Comparison of ENCODE assay signal across 8 mouse cellular contexts in the genomic region with DNA sequence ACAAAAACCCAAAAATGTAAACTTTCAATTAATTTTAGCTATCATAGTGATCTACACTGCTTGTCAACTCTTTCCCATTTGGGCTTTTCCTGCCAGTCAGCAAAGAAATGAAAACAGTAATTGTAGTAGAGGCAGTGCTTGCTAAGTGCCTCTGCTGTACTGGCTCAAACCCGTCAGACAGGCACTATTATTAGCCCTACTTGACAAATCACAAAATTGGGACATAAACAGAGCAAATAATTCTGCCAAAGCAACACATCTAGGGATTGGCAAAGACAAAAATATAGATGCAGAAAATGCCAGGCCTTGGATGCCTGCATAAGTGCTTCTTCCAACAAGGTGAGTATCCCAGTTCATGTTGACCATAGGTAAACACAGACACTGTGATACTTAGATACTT. TPM values are rescaled to one million over a fixed set of nuclear protein-coding genes. Genes with fewer than 3 reads are reported as not detected.
A peak's percentile ranks its signal among the peaks of the same experiment; 100 is the strongest.
DNase-seq lines count a peak whose midpoint lies in the region; ATAC-seq and TF ChIP-seq lines count a peak whose summit lies in the region.

No protein-coding gene starts in this region.

- H3K9ac ChIP-seq in limb, embryonic 13.5 days, result 0 out of 2 replicates have a peak overlapping the region, but pooled peaks have one; percentile 99
- H3K9ac ChIP-seq in neural tube, embryonic 15.5 days (replicated peaks), result no peak overlapping the region

- peaks cover 41% of the 10 kb centered on the region for H3K36me3 ChIP-seq in megakaryocyte, embryonic 14.5 days (replicated peaks; ENCODE audit: low read length)
- peaks cover 30% of the 10 kb centered on the region for H3K36me3 ChIP-seq in limb, embryonic 13.5 days
- peaks cover 17% of the 10 kb centered on the region for H3K36me3 ChIP-seq in neural tube, embryonic 15.5 days

- WGBS in limb, embryonic 13.5 days, result 79% methylated on average over 1 of the region's 1 CpGs
- 87% methylated on average over 1 of the region's 1 CpGs for WGBS in neural tube, embryonic 15.5 days

- TF ChIP-seq CTCF in gastrocnemius, adult 2 months (IDR thresholded peaks at IDR 0.05), result no peak

- H3K4me1 ChIP-seq in megakaryocyte, embryonic 14.5 days, result peaks cover 55% of the 10 kb centered on the region
- peaks cover 30% of the 10 kb centered on the region for H3K4me1 ChIP-seq in limb, embryonic 13.5 days
- H3K4me1 ChIP-seq in neural tube, embryonic 15.5 days, result peaks cover 37% of the 10 kb centered on the region

- no peaks in the 10 kb centered on the region for H3K9me3 ChIP-seq in megakaryocyte, embryonic 14.5 days
- no peaks in the 10 kb centered on the region for H3K9me3 ChIP-seq in limb, embryonic 13.5 days
- H3K9me3 ChIP-seq in neural tube, embryonic 15.5 days (replicated peaks), result no peaks in the 10 kb centered on the region

- peak overlapping the region; percentile 97 for H3K27ac ChIP-seq in gastrocnemius, adult 2 months
- no peak overlapping the region for H3K27ac ChIP-seq in limb, embryonic 13.5 days
- H3K27ac ChIP-seq in neural tube, embryonic 15.5 days (replicated peaks), result no peak overlapping the region

- no peaks in the 10 kb centered on the region for H3K27me3 ChIP-seq in megakaryocyte, embryonic 14.5 days (replicated peaks)
- H3K27me3 ChIP-seq in limb, embryonic 13.5 days, result no peaks in the 10 kb centered on the region
- no peaks in the 10 kb centered on the region for H3K27me3 ChIP-seq in neural tube, embryonic 15.5 days (replicated peaks)

- peak overlapping the region; percentile 76 for H3K4me2 ChIP-seq in limb, embryonic 13.5 days (replicated peaks)
- H3K4me2 ChIP-seq in neural tube, embryonic 15.5 days, result peak overlapping the region; percentile 79

- ATAC-seq in megakaryocyte, adult 5-6 weeks (ENCODE audit: poor library complexity, severe bottlenecking), result no peak
- ATAC-seq in limb, embryonic 13.5 days (ENCODE audit: low FRiP score, low read depth), result no peak
- ATAC-seq in neural tube, embryonic 15.5 days (ENCODE audit: low FRiP score), result no peak

- peak overlapping the region; percentile 93 for H3K4me3 ChIP-seq in gastrocnemius, adult 2 months
- H3K4me3 ChIP-seq in megakaryocyte, embryonic 14.5 days (replicated peaks), result peak overlapping the region; percentile 99
- H3K4me3 ChIP-seq in limb, embryonic 13.5 days, result peak overlapping the region; percentile 100
- no peak overlapping the region for H3K4me3 ChIP-seq in neural tube, embryonic 15.5 days (replicated peaks)

- intact Hi-C loops in gastrocnemius, adult 2 months (cut with DNase I), result loop anchor here (5.0 kb wide), 1 partner anchor 48 kb away; no protein-coding TSS in a partner anchor

- no peak for DNase-seq in gastrocnemius, adult 2 months
- no peak for DNase-seq in gastrocnemius, postnatal 10 days
- DNase-seq in spleen, postnatal 14 days (ENCODE audit: low spot score in 2 of 2), result no peak
- no peak for DNase-seq in layer of hippocampus, adult 11-12 months (ENCODE audit: low spot score)

RNA-seq across cellular contexts. Expression of gene Ubfd1, which starts 1.3 kb away (rescaled TPM):
- 10 to 100 TPM; 23.2 to 25.5 TPM for total RNA-seq in gastrocnemius, adult 2 months (2021)
- 10 to 100 TPM; 33.3 to 35.5 TPM for total RNA-seq in gastrocnemius, postnatal 10 days (2021)
- 2.8 and 20.2 TPM in 2 replicates for polyA plus RNA-seq in megakaryocyte, embryonic 14.5 days (2012; ENCODE audit: insufficient read depth, low replicate concordance)
- total RNA-seq in megakaryocyte, adult 5-6 weeks (2015), result 14.3 and 16.3 TPM in 2 replicates
- total RNA-seq in megakaryocyte, adult 5-6 weeks (2017), result 14.4 and 15.0 TPM in 2 replicates
- 71.3 and 76.5 TPM in 2 replicates for polyA plus RNA-seq in limb, embryonic 13.5 days (2015; fragmentation: Nextera tagmentation; extraction: Ambion mirVana)
- polyA plus RNA-seq in neural tube, embryonic 15.5 days (2015; fragmentation: Nextera tagmentation; extraction: Ambion mirVana), result 71.5 and 73.3 TPM in 2 replicates

RNA-seq across cellular contexts. Expression of gene Ears2, which starts 1.4 kb away (rescaled TPM):
- total RNA-seq in gastrocnemius, adult 2 months (2021), result 1 to 10 TPM; 6.6 to 8.2 TPM
- total RNA-seq in gastrocnemius, postnatal 10 days (2021), result 10 to 100 TPM; 11.0 to 11.9 TPM
- 3.1 and 8.1 TPM in 2 replicates for polyA plus RNA-seq in megakaryocyte, embryonic 14.5 days (2012; ENCODE audit: insufficient read depth, low replicate concordance)
- total RNA-seq in megakaryocyte, adult 5-6 weeks (2015), result 1.0 and 1.5 TPM in 2 replicates
- 0.98 and 1.3 TPM in 2 replicates for total RNA-seq in megakaryocyte, adult 5-6 weeks (2017)
- polyA plus RNA-seq in limb, embryonic 13.5 days (2015; fragmentation: Nextera tagmentation; extraction: Ambion mirVana), result 15.4 and 16.2 TPM in 2 replicates
- 9.6 and 11.5 TPM in 2 replicates for polyA plus RNA-seq in neural tube, embryonic 15.5 days (2015; fragmentation: Nextera tagmentation; extraction: Ambion mirVana)

RNA-seq across cellular contexts. Expression of gene Ndufab1, which starts 36.0 kb away (rescaled TPM):
- 100 to 1,000 TPM; 529 to 848 TPM for total RNA-seq in gastrocnemius, adult 2 months (2021)
- total RNA-seq in gastrocnemius, postnatal 10 days (2021), result 100 to 1,000 TPM; 582 to 686 TPM
- polyA plus RNA-seq in megakaryocyte, embryonic 14.5 days (2012; ENCODE audit: insufficient read depth, low replicate concordance), result 847 and 2,571 TPM in 2 replicates
- 128 and 133 TPM in 2 replicates for total RNA-seq in megakaryocyte, adult 5-6 weeks (2015)
- total RNA-seq in megakaryocyte, adult 5-6 weeks (2017), result 36.2 and 69.0 TPM in 2 replicates
- polyA plus RNA-seq in limb, embryonic 13.5 days (2015; fragmentation: Nextera tagmentation; extraction: Ambion mirVana), result 651 and 677 TPM in 2 replicates
- 758 and 808 TPM in 2 replicates for polyA plus RNA-seq in neural tube, embryonic 15.5 days (2015; fragmentation: Nextera tagmentation; extraction: Ambion mirVana)

RNA-seq across cellular contexts. Expression of gene Gga2, which starts 44.6 kb away (rescaled TPM):
- 10 to 100 TPM; 12.2 to 13.5 TPM for total RNA-seq in gastrocnemius, adult 2 months (2021)
- total RNA-seq in gastrocnemius, postnatal 10 days (2021), result 10 to 100 TPM; 21.3 to 27.3 TPM
- polyA plus RNA-seq in megakaryocyte, embryonic 14.5 days (2012; ENCODE audit: insufficient read depth, low replicate concordance), result 32.9 and 40.9 TPM in 2 replicates
- 3.9 and 5.2 TPM in 2 replicates for total RNA-seq in megakaryocyte, adult 5-6 weeks (2015)
- total RNA-seq in megakaryocyte, adult 5-6 weeks (2017), result 3.4 and 5.1 TPM in 2 replicates
- 123 and 127 TPM in 2 replicates for polyA plus RNA-seq in limb, embryonic 13.5 days (2015; fragmentation: Nextera tagmentation; extraction: Ambion mirVana)
- polyA plus RNA-seq in neural tube, embryonic 15.5 days (2015; fragmentation: Nextera tagmentation; extraction: Ambion mirVana), result 53.1 and 58.6 TPM in 2 replicates
